Mouse (Mus musculus): Measurements from ENCODE around the gene Nfix.

GRCm38 (mm10) chr8:84770100-84770953 lies 29.8 kb downstream of the Nfix start:
- no peak for TF ChIP-seq EP300 (IDR thresholded peaks at IDR 0.05; ENCODE audit: low read depth)
- TF ChIP-seq CTCF (IDR thresholded peaks at IDR 0.05; ENCODE audit: low read depth), result no peak

Measured in liver, embryonic 14.5 days (tissue).